35 mouse cellular contexts compared by ENCODE assay signal in the genomic region with DNA sequence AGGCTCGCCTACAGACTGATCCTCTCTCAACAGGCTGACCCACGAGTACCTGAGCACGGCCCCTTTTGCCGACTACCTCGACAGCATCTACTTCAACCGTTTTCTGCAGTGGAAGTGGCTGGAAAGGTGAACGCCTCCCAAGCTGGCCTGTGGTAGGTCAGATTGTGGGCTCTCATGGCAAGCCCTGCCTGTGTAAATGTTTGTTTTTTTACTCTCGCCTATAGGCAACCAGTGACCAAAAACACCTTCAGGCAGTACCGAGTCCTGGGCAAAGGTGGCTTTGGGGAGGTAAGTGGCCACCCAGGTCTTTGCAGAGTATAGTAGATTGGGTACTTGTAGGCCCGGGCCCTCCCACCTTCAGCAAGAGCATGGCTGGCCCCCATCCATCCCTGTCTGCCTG. TPM values are rescaled to one million over a fixed set of nuclear protein-coding genes. Genes with fewer than 3 reads are reported as not detected.
DNase-seq lines count a peak whose midpoint lies in the region; ATAC-seq and TF ChIP-seq lines count a peak whose summit lies in the region.
"Had no signal": no experiment of that assay in that cellular context is flagged by ENCODE, and none has a peak within 500 bp of the region (broad histone marks: within the 10 kb centered on the region; RNA-seq: fewer than 3 reads in every experiment).

No protein-coding gene starts in this region.

- H3K79me3 ChIP-seq in C2C12 (ENCODE audit: low read depth): peaks cover 30% of the 10 kb centered on the region

- peak overlapping the region; percentile 27; the same call in 1 of the 2 replicates for H3K9ac ChIP-seq in embryonic facial prominence, embryonic 13.5 days
- no peak overlapping the region for H3K9ac ChIP-seq in intestine, postnatal 0 days (ENCODE audit: low read depth, low read length)
- no peak overlapping the region for H3K9ac ChIP-seq in intestine, embryonic 16.5 days (ENCODE audit: low read depth, low read length)
- H3K9ac ChIP-seq in stomach, embryonic 15.5 days: no peak overlapping the region
- H3K9ac ChIP-seq: hindbrain, embryonic 15.5 days; liver, embryonic 15.5 days; lung, embryonic 15.5 days; midbrain, embryonic 15.5 days had no signal

- no peak overlapping the region for H3K4me3 ChIP-seq in embryonic facial prominence, embryonic 13.5 days
- H3K4me3 ChIP-seq in embryonic facial prominence, embryonic 10.5 days: no peak overlapping the region
- no peak overlapping the region for H3K4me3 ChIP-seq in intestine, postnatal 0 days (ENCODE audit: low read depth, low read length)
- no peak overlapping the region for H3K4me3 ChIP-seq in intestine, embryonic 16.5 days (ENCODE audit: low read length)
- H3K4me3 ChIP-seq in C2C12 (ENCODE audit: insufficient read depth, poor library complexity, severe bottlenecking): no peak overlapping the region
- H3K4me3 ChIP-seq in stomach, embryonic 15.5 days (replicated peaks): no peak overlapping the region
- H3K4me3 ChIP-seq: erythroblast, embryonic 14.5 days; heart, embryonic 12.5 days; hindbrain, embryonic 10.5 days; hindbrain, embryonic 15.5 days; liver, embryonic 15.5 days; lung, embryonic 15.5 days; midbrain, embryonic 15.5 days had no signal

- peaks cover 70% of the 10 kb centered on the region for H3K36me3 ChIP-seq in embryonic facial prominence, embryonic 13.5 days
- peaks cover 85% of the 10 kb centered on the region for H3K36me3 ChIP-seq in embryonic facial prominence, embryonic 10.5 days (replicated peaks)
- H3K36me3 ChIP-seq in intestine, postnatal 0 days (ENCODE audit: control insufficient read depth, insufficient read depth): peaks cover 51% of the 10 kb centered on the region
- H3K36me3 ChIP-seq in intestine, embryonic 16.5 days (ENCODE audit: control insufficient read depth, insufficient read depth, low read length): peaks cover 22% of the 10 kb centered on the region
- peaks cover 54% of the 10 kb centered on the region for H3K36me3 ChIP-seq in C2C12 (ENCODE audit: control insufficient read depth, insufficient read depth)
- peaks cover 49% of the 10 kb centered on the region for H3K36me3 ChIP-seq in stomach, embryonic 15.5 days

- no peak for TF ChIP-seq CTCF in intestine, postnatal 0 days (IDR thresholded peaks at IDR 0.05; ENCODE audit: low read depth)
- TF ChIP-seq CTCF in C2C12 (IDR thresholded peaks at IDR 0.05; ENCODE audit: control insufficient read depth, insufficient read depth, insufficient read length): no peak

- DNase-seq in embryonic facial prominence, embryonic 10.5 days (ENCODE audit: low spot score): no peak
- DNase-seq in adrenal gland, postnatal 4 days (ENCODE audit: low spot score in 2 of 2): no peak
- DNase-seq: embryo, embryonic 11 days had no signal

- 91% methylated on average over 10 of the region's 10 CpGs for WGBS in embryonic facial prominence, embryonic 13.5 days
- 93% methylated on average over 10 of the region's 10 CpGs for WGBS in embryonic facial prominence, embryonic 10.5 days
- 87% methylated on average over 10 of the region's 10 CpGs for WGBS in intestine, postnatal 0 days
- 91% methylated on average over 10 of the region's 10 CpGs for WGBS in intestine, embryonic 16.5 days
- WGBS in stomach, embryonic 15.5 days: 85% methylated on average over 10 of the region's 10 CpGs

- peaks cover 23% of the 10 kb centered on the region for H3K4me1 ChIP-seq in embryonic facial prominence, embryonic 13.5 days
- H3K4me1 ChIP-seq in embryonic facial prominence, embryonic 10.5 days: peaks cover 22% of the 10 kb centered on the region
- peaks cover 5% of the 10 kb centered on the region for H3K4me1 ChIP-seq in intestine, postnatal 0 days (replicated peaks; ENCODE audit: control insufficient read depth, insufficient read depth, low read length)
- H3K4me1 ChIP-seq in intestine, embryonic 16.5 days (ENCODE audit: control insufficient read depth, insufficient read depth, low read length): peaks cover 17% of the 10 kb centered on the region
- peaks cover 27% of the 10 kb centered on the region for H3K4me1 ChIP-seq in stomach, embryonic 15.5 days

- H3K9me3 ChIP-seq in embryonic facial prominence, embryonic 13.5 days: no peaks in the 10 kb centered on the region
- no peaks in the 10 kb centered on the region for H3K9me3 ChIP-seq in embryonic facial prominence, embryonic 10.5 days
- H3K9me3 ChIP-seq in intestine, postnatal 0 days (ENCODE audit: control insufficient read depth): no peaks in the 10 kb centered on the region
- no peaks in the 10 kb centered on the region for H3K9me3 ChIP-seq in intestine, embryonic 16.5 days (ENCODE audit: control insufficient read depth, low read length)
- no peaks in the 10 kb centered on the region for H3K9me3 ChIP-seq in stomach, embryonic 15.5 days
- H3K9me3 ChIP-seq: heart, embryonic 12.5 days; hindbrain, embryonic 10.5 days; hindbrain, embryonic 15.5 days; liver, embryonic 15.5 days; lung, embryonic 15.5 days; midbrain, embryonic 15.5 days had no signal

- no peaks in the 10 kb centered on the region for H3K27me3 ChIP-seq in embryonic facial prominence, embryonic 13.5 days
- no peaks in the 10 kb centered on the region for H3K27me3 ChIP-seq in embryonic facial prominence, embryonic 10.5 days (replicated peaks; ENCODE audit: low read depth, poor library complexity, severe bottlenecking)
- H3K27me3 ChIP-seq in intestine, postnatal 0 days (replicated peaks; ENCODE audit: control insufficient read depth, insufficient read depth, low read length): no peaks in the 10 kb centered on the region
- H3K27me3 ChIP-seq in intestine, embryonic 16.5 days (replicated peaks; ENCODE audit: control insufficient read depth, insufficient read depth, low read length): no peaks in the 10 kb centered on the region
- no peaks in the 10 kb centered on the region for H3K27me3 ChIP-seq in C2C12 (ENCODE audit: control insufficient read depth, insufficient read depth, insufficient read length)
- H3K27me3 ChIP-seq in stomach, embryonic 15.5 days (replicated peaks): no peaks in the 10 kb centered on the region
- H3K27me3 ChIP-seq: heart, embryonic 12.5 days; hindbrain, embryonic 15.5 days; liver, embryonic 15.5 days; lung, embryonic 15.5 days; midbrain, embryonic 15.5 days had no signal

- H3ac ChIP-seq in C2C12 (ENCODE audit: control insufficient read depth, insufficient read length, low read depth): peak overlapping the region; percentile 15

- no peak overlapping the region for H3K27ac ChIP-seq in embryonic facial prominence, embryonic 13.5 days
- H3K27ac ChIP-seq in embryonic facial prominence, embryonic 10.5 days (replicated peaks): no peak overlapping the region
- H3K27ac ChIP-seq in intestine, postnatal 0 days (ENCODE audit: low read depth, low read length): 0 out of 2 replicates have a peak overlapping the region, but pooled peaks have one; percentile 23
- H3K27ac ChIP-seq in intestine, embryonic 16.5 days (ENCODE audit: low read length): no peak overlapping the region
- peak overlapping the region; percentile 40; the same call in 1 of the 2 replicates for H3K27ac ChIP-seq in stomach, embryonic 15.5 days
- H3K27ac ChIP-seq: hindbrain, embryonic 10.5 days; hindbrain, embryonic 15.5 days; kidney, postnatal 0 days; liver, embryonic 15.5 days; lung, embryonic 15.5 days; macrophage; midbrain, embryonic 15.5 days had no signal

- H3K79me2 ChIP-seq in C2C12 (ENCODE audit: control insufficient read depth, insufficient read depth): peaks cover 46% of the 10 kb centered on the region

- H3K4me2 ChIP-seq in embryonic facial prominence, embryonic 13.5 days: no peak overlapping the region
- H3K4me2 ChIP-seq in intestine, postnatal 0 days (replicated peaks; ENCODE audit: low read depth): no peak overlapping the region
- no peak overlapping the region for H3K4me2 ChIP-seq in intestine, embryonic 16.5 days (ENCODE audit: low read depth, low read length)
- H3K4me2 ChIP-seq in stomach, embryonic 15.5 days: no peak overlapping the region
- H3K4me2 ChIP-seq: heart, embryonic 12.5 days; hindbrain, embryonic 15.5 days; liver, embryonic 15.5 days; lung, embryonic 15.5 days; midbrain, embryonic 15.5 days had no signal

- no peak for ATAC-seq in embryonic facial prominence, embryonic 13.5 days (ENCODE audit: insufficient number of reproducible peaks, insufficient read depth, low FRiP score, low TSS enrichment, low read depth)
- no peak for ATAC-seq in intestine, postnatal 0 days
- ATAC-seq in intestine, embryonic 16.5 days: no peak
- no peak for ATAC-seq in stomach, embryonic 15.5 days (ENCODE audit: insufficient read depth, low FRiP score, low read depth)
- ATAC-seq: forebrain, embryonic 16.5 days; inflammation-experienced regulatory T-cells, adult 6 months; midbrain, embryonic 15.5 days had no signal

RNA-seq across cellular contexts. Expression of a gene that starts 6.4 kb away (rescaled TPM):
- 36.4 and 45.3 TPM in 2 replicates for polyA plus RNA-seq in embryonic facial prominence, embryonic 13.5 days (2015; fragmentation: Nextera tagmentation; extraction: Ambion mirVana)
- 65.2 and 65.6 TPM in 2 replicates for polyA plus RNA-seq in embryonic facial prominence, embryonic 10.5 days (2016; fragmentation: Nextera tagmentation; extraction: Ambion mirVana)
- 10.5 and 11.4 TPM in 2 replicates for polyA plus RNA-seq in intestine, postnatal 0 days (2015; fragmentation: Nextera tagmentation; extraction: Ambion mirVana)
- polyA plus RNA-seq in intestine, embryonic 16.5 days (2015; fragmentation: Nextera tagmentation; extraction: Ambion mirVana): 13.6 and 16.2 TPM in 2 replicates
- 81.9 TPM for polyA plus RNA-seq in C2C12 (2012; fragmentation: generic; extraction: Trizol)
- 39.1 and 40.7 TPM in 2 replicates for polyA plus RNA-seq in stomach, embryonic 15.5 days (2015; fragmentation: Nextera tagmentation; extraction: Ambion mirVana)
- 10 to 100 TPM; 54.3 to 56.7 TPM for total RNA-seq in adrenal gland, postnatal 4 days (2021)

RNA-seq across cellular contexts. Expression of a gene that starts 12.8 kb away (rescaled TPM):
- 0.96 and 1.2 TPM in 2 replicates for polyA plus RNA-seq in embryonic facial prominence, embryonic 13.5 days (2015; fragmentation: Nextera tagmentation; extraction: Ambion mirVana)
- polyA plus RNA-seq in embryonic facial prominence, embryonic 10.5 days (2016; fragmentation: Nextera tagmentation; extraction: Ambion mirVana): 0.54 TPM in 2 replicates
- 0.14 and 0.27 TPM in 2 replicates for polyA plus RNA-seq in intestine, postnatal 0 days (2015; fragmentation: Nextera tagmentation; extraction: Ambion mirVana)
- polyA plus RNA-seq in intestine, embryonic 16.5 days (2015; fragmentation: Nextera tagmentation; extraction: Ambion mirVana): 0.10 and 0.18 TPM in 2 replicates
- 10.8 TPM for polyA plus RNA-seq in C2C12 (2012; fragmentation: generic; extraction: Trizol)
- polyA plus RNA-seq in stomach, embryonic 15.5 days (2015; fragmentation: Nextera tagmentation; extraction: Ambion mirVana): 0.72 and 0.85 TPM in 2 replicates
- total RNA-seq in adrenal gland, postnatal 4 days (2021): 1 to 10 TPM; 6.4 to 8.0 TPM
- total RNA-seq: liver, adult 2 months; megakaryocyte-erythroid progenitor cell, adult 5-6 weeks had no signal
- polyA plus RNA-seq: liver, embryonic 15.5 days; macrophage had no signal

RNA-seq across cellular contexts. Expression of a gene that starts 24.7 kb away (rescaled TPM):
- 0.24 and 1.6 TPM in 2 replicates for polyA plus RNA-seq in embryonic facial prominence, embryonic 13.5 days (2015; fragmentation: Nextera tagmentation; extraction: Ambion mirVana)
- polyA plus RNA-seq in embryonic facial prominence, embryonic 10.5 days (2016; fragmentation: Nextera tagmentation; extraction: Ambion mirVana): 0.13 TPM in 1 of 2 replicates, not detected in the other
- polyA plus RNA-seq in intestine, postnatal 0 days (2015; fragmentation: Nextera tagmentation; extraction: Ambion mirVana): 1.2 and 2.3 TPM in 2 replicates
- polyA plus RNA-seq in intestine, embryonic 16.5 days (2015; fragmentation: Nextera tagmentation; extraction: Ambion mirVana): 1.1 and 4.0 TPM in 2 replicates
- not detected for polyA plus RNA-seq in C2C12 (2012; fragmentation: generic; extraction: Trizol)
- polyA plus RNA-seq in stomach, embryonic 15.5 days (2015; fragmentation: Nextera tagmentation; extraction: Ambion mirVana): 2.5 and 6.8 TPM in 2 replicates
- 10 to 100 TPM in 1 of 2 experiments, 1 to 10 TPM in 1; 1.3 to 36.6 TPM for total RNA-seq in adrenal gland, postnatal 4 days (2021)
- total RNA-seq: gastrocnemius, adult 8-10 months; heart, adult 18-20 months; heart, postnatal 14 days; megakaryocyte-erythroid progenitor cell, adult 5-6 weeks had no signal
- polyA plus RNA-seq: embryonic facial prominence, embryonic 14.5 days; forebrain, embryonic 11.5 days; forebrain, embryonic 16.5 days; limb, embryonic 11.5 days; macrophage; neural tube, embryonic 11.5 days had no signal

RNA-seq across cellular contexts. Expression of a gene that starts 36.3 kb away (rescaled TPM):
- polyA plus RNA-seq in embryonic facial prominence, embryonic 13.5 days (2015; fragmentation: Nextera tagmentation; extraction: Ambion mirVana): not detected in 2 replicates
- polyA plus RNA-seq in embryonic facial prominence, embryonic 10.5 days (2016; fragmentation: Nextera tagmentation; extraction: Ambion mirVana): not detected in 2 replicates
- not detected in 2 replicates for polyA plus RNA-seq in intestine, postnatal 0 days (2015; fragmentation: Nextera tagmentation; extraction: Ambion mirVana)
- not detected in 2 replicates for polyA plus RNA-seq in intestine, embryonic 16.5 days (2015; fragmentation: Nextera tagmentation; extraction: Ambion mirVana)
- polyA plus RNA-seq in C2C12 (2012; fragmentation: generic; extraction: Trizol): not detected
- polyA plus RNA-seq in stomach, embryonic 15.5 days (2015; fragmentation: Nextera tagmentation; extraction: Ambion mirVana): not detected in 2 replicates
- not detected for total RNA-seq in adrenal gland, postnatal 4 days (2021)
- total RNA-seq: adrenal gland, postnatal 14 days; gastrocnemius, adult 8-10 months; heart, adult 18-20 months; heart, postnatal 14 days; layer of hippocampus, adult 8-10 months; layer of hippocampus, postnatal 25 days; liver, adult 2 months; megakaryocyte-erythroid progenitor cell, adult 5-6 weeks; neutrophil, adult 5-6 weeks had no signal
- polyA plus RNA-seq: erythroblast, embryonic 14.5 days; forebrain, embryonic 11.5 days; heart, embryonic 12.5 days; hindbrain, embryonic 10.5 days; inflammation-experienced regulatory T-cells, adult 6 months; kidney, adult 2 months; kidney, postnatal 0 days; limb, embryonic 11.5 days; liver, adult 2 months; liver, embryonic 15.5 days; lung, embryonic 15.5 days; macrophage; neural tube, embryonic 11.5 days; spleen, adult 2 months; urinary bladder, adult 2 months had no signal

RNA-seq across cellular contexts. Expression of a gene that starts 36.6 kb away (rescaled TPM):
- polyA plus RNA-seq in embryonic facial prominence, embryonic 13.5 days (2015; fragmentation: Nextera tagmentation; extraction: Ambion mirVana): 275 and 276 TPM in 2 replicates
- 412 and 419 TPM in 2 replicates for polyA plus RNA-seq in embryonic facial prominence, embryonic 10.5 days (2016; fragmentation: Nextera tagmentation; extraction: Ambion mirVana)
- 31.3 and 34.8 TPM in 2 replicates for polyA plus RNA-seq in intestine, postnatal 0 days (2015; fragmentation: Nextera tagmentation; extraction: Ambion mirVana)
- polyA plus RNA-seq in intestine, embryonic 16.5 days (2015; fragmentation: Nextera tagmentation; extraction: Ambion mirVana): 88.4 and 91.2 TPM in 2 replicates
- 87.7 TPM for polyA plus RNA-seq in C2C12 (2012; fragmentation: generic; extraction: Trizol)
- 110 and 115 TPM in 2 replicates for polyA plus RNA-seq in stomach, embryonic 15.5 days (2015; fragmentation: Nextera tagmentation; extraction: Ambion mirVana)
- total RNA-seq in adrenal gland, postnatal 4 days (2021): 10 to 100 TPM; 56.4 to 75.6 TPM
- total RNA-seq: megakaryocyte-erythroid progenitor cell, adult 5-6 weeks had no signal
- polyA plus RNA-seq: macrophage had no signal

Comparison
In these comparisons a context has a peak if more than half of its experiments do, and no peak if none do; other contexts are left out.
1. H3K27ac ChIP-seq: peak in intestine, postnatal 0 days (single experiment) and stomach, embryonic 15.5 days (single experiment); none in embryonic facial prominence, embryonic 13.5 days (single experiment), embryonic facial prominence, embryonic 10.5 days (single experiment) and intestine, embryonic 16.5 days (single experiment).